Mouse (Mus musculus): ENCODE results near the gene Cep19.
"Not testable (repeated sequence)": the region's sequence is repeated elsewhere in the genome, so short reads cannot be mapped to it uniquely, and the experiment has no call there.

DNA sequence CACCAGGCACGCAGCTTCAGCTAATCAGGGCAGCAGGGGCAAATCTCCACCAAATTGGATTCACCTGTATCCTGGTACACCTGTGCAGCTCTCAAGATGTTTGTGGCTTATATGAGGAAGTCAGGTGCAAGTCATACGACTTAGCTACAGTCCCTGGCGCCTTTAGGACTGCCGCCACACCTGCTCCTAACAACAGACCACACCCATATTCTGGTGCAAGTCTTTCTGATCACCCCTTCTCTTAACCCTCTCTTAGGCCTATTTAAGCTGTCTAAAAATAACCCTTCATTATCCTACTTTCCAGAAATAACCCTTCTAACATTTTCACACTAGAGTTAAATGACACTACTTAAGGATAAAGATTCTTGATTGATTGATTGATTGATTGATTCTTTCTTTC is 29.5 kb upstream of the Cep19 start:
- not testable (repeated sequence) for TF ChIP-seq TCF12 (IDR thresholded peaks at IDR 0.05; ENCODE audit: low read depth, low read length); ZKSCAN1 (IDR thresholded peaks at IDR 0.05; ENCODE audit: low read depth, low read length); CTCF (IDR thresholded peaks at IDR 0.05 in 2 of 3, conservative IDR thresholded peaks at IDR 0.05 in 1 of 3; ENCODE audit: control insufficient read depth in 1 of 3, insufficient read depth in 1 of 3, low read depth in 2 of 3, low read length in 3 of 3, poor library complexity in 1 of 3, severe bottlenecking in 1 of 3); POLR2A (IDR thresholded peaks at IDR 0.05; ENCODE audit: control insufficient read depth in 1 of 2, insufficient read depth in 1 of 2, low read depth in 1 of 2, low read length in 2 of 2, poor library complexity in 1 of 2); GATA1 (IDR thresholded peaks at IDR 0.05; ENCODE audit: low read depth, low read length); UBTF (IDR thresholded peaks at IDR 0.05; ENCODE audit: borderline replicate concordance, insufficient read depth, low read depth, low read length); NELFE (IDR thresholded peaks at IDR 0.05; ENCODE audit: low read depth, low read length); ZC3H11A (IDR thresholded peaks at IDR 0.05; ENCODE audit: low read depth, low read length); RCOR1 (IDR thresholded peaks at IDR 0.05; ENCODE audit: low read depth, low read length); MEF2A (IDR thresholded peaks at IDR 0.05; ENCODE audit: extremely low read depth, insufficient replicate concordance, low read depth, low read length, poor library complexity, severe bottlenecking); MYC (IDR thresholded peaks at IDR 0.05; ENCODE audit: low read depth, low read length)
